In genomic region chr15:84662952-84663684, GRCm38 (mm10) we compare ENCODE assay signal across 8 mouse cellular contexts. TPM values are rescaled to one million over a fixed set of nuclear protein-coding genes. Genes with fewer than 3 reads are reported as not detected.
DNase-seq lines count a peak whose midpoint lies in the region; ATAC-seq and TF ChIP-seq lines count a peak whose summit lies in the region.

No protein-coding gene starts in this region.

- H3K9me3 ChIP-seq in ES-E14 (ENCODE audit: control insufficient read depth, insufficient read depth, low read depth, low read length): no peaks in the 10 kb centered on the region
- H3K9me3 ChIP-seq in forebrain, embryonic 12.5 days: no peaks in the 10 kb centered on the region

- peak overlapping the region; percentile 60; the same call in 1 of the 2 replicates for H3K9ac ChIP-seq in ES-E14 (ENCODE audit: insufficient read depth, low read depth, low read length, poor library complexity, severe bottlenecking)
- H3K9ac ChIP-seq in forebrain, embryonic 12.5 days: peak overlapping the region; percentile 59

- no peaks in the 10 kb centered on the region for H3K36me3 ChIP-seq in ES-E14 (ENCODE audit: control insufficient read depth, insufficient read depth, low read length, poor library complexity, severe bottlenecking)
- no peaks in the 10 kb centered on the region for H3K36me3 ChIP-seq in forebrain, embryonic 12.5 days (replicated peaks)

- no peak overlapping the region for H3K27ac ChIP-seq in ES-E14 (ENCODE audit: insufficient read depth, low read depth, low read length, poor library complexity, severe bottlenecking)
- H3K27ac ChIP-seq in forebrain, embryonic 12.5 days: no peak overlapping the region

- ATAC-seq in forebrain, embryonic 12.5 days (ENCODE audit: low FRiP score): peak; percentile 80
- peak; percentile 87 for ATAC-seq in megakaryocyte progenitor cell, adult 5-6 weeks (replicated peaks; ENCODE audit: poor library complexity)
- ATAC-seq in activated CD4-positive, CD25-positive, alpha-beta regulatory T cell, adult 4 months: no peak

- H3K4me3 ChIP-seq in ES-E14 (ENCODE audit: insufficient read depth in 1 of 2, low read depth in 1 of 2, low read length in 2 of 2, poor library complexity in 1 of 2, severe bottlenecking in 1 of 2): peak overlapping the region; percentile 80 to 90
- H3K4me3 ChIP-seq in forebrain, embryonic 12.5 days (replicated peaks): peak overlapping the region; percentile 56

- DNase-seq in ES-E14 (ENCODE audit: low read depth, low spot score): peak; percentile 78
- peak; percentile 52 for DNase-seq in adrenal gland, adult 8-10 months
- peak; percentile 64 to 75 for DNase-seq in heart, postnatal 36 days
- DNase-seq in left cerebral cortex, postnatal 25 days (ENCODE audit: low spot score in 2 of 2): peak; percentile 50 to 68
- DNase-seq in right cerebral cortex, postnatal 4 days: peak; percentile 68

- H3K27me3 ChIP-seq in forebrain, embryonic 12.5 days: peaks cover 56% of the 10 kb centered on the region

- in situ Hi-C loops in ES-E14 (cut with MboI; ENCODE audit: low sequenced_read_pairs in 2 of 2, unreplicated experiment in 2 of 2): no loop called here

- H3K4me2 ChIP-seq in forebrain, embryonic 12.5 days: peak overlapping the region; percentile 86

- H3K4me1 ChIP-seq in ES-E14 (ENCODE audit: control insufficient read depth in 2 of 2, insufficient read depth in 2 of 2, low read length in 2 of 2, poor library complexity in 1 of 2): peaks cover 9 to 39% of the 10 kb centered on the region in 2 experiments
- H3K4me1 ChIP-seq in forebrain, embryonic 12.5 days: peaks cover 33% of the 10 kb centered on the region

- intact Hi-C loops in heart, postnatal 36 days (cut with DNase I): no loop called here
- intact Hi-C loops in left cerebral cortex, postnatal 25 days (cut with DNase I): no loop called here

- WGBS in forebrain, embryonic 12.5 days: under 1% methylated on average over 53 of the region's 56 CpGs

TF ChIP-seq in ES-E14, 5 proteins besides CTCF, POLR2A, EP300 and RAD21:
- TF ChIP-seq CHD2 (IDR thresholded peaks at IDR 0.05; ENCODE audit: low read depth, low read length) (no peak), ZC3H11A (IDR thresholded peaks at IDR 0.05; ENCODE audit: borderline replicate concordance, low read depth, low read length) (no peak), HCFC1 (IDR thresholded peaks at IDR 0.05; ENCODE audit: borderline replicate concordance, insufficient read depth, low read length) (no peak), ZNF384 (IDR thresholded peaks at IDR 0.05; ENCODE audit: low read depth, low read length) (no peak), MAFK (IDR thresholded peaks at IDR 0.05; ENCODE audit: insufficient read depth, low read depth, low read length) (no peak)
TF ChIP-seq in ES-E14: peak in this region for 0.

RNA-seq across cellular contexts. Expression of gene Prr5, which starts 6.3 kb away (rescaled TPM):
- 7.3 and 11.6 TPM in 2 replicates for total RNA-seq in ES-E14 (2012; rRNA removed)
- total RNA-seq in adrenal gland, adult 8-10 months (2022): 1 to 10 TPM; 4.8 to 8.3 (median 6.0) TPM
- polyA plus RNA-seq in forebrain, embryonic 12.5 days (2016; fragmentation: Nextera tagmentation; extraction: Ambion mirVana): 7.6 and 10.1 TPM in 2 replicates
- total RNA-seq in heart, postnatal 36 days (2021): 1 to 10 TPM; 3.1 to 3.7 TPM
- 10 to 100 TPM; 11.6 to 13.2 TPM for total RNA-seq in left cerebral cortex, postnatal 25 days (2021)
- total RNA-seq in megakaryocyte progenitor cell, adult 5-6 weeks (2015): 10.0 and 11.1 TPM in 2 replicates
- total RNA-seq in megakaryocyte progenitor cell, adult 5-6 weeks (2017): 3.7 and 7.6 TPM in 2 replicates
- not detected for polyA plus RNA-seq in activated CD4-positive, CD25-positive, alpha-beta regulatory T cell, adult 4 months (2017; shearing (Covaris generic))

RNA-seq across cellular contexts. Expression of gene Arhgap8, which starts 56.7 kb away (rescaled TPM):
- total RNA-seq in ES-E14 (2012; rRNA removed): 11.6 and 14.1 TPM in 2 replicates
- 1 to 10 TPM in 3 of 4 experiments, under 1 TPM in 1; 0.64 to 2.6 (median 1.9) TPM for total RNA-seq in adrenal gland, adult 8-10 months (2022)
- polyA plus RNA-seq in forebrain, embryonic 12.5 days (2016; fragmentation: Nextera tagmentation; extraction: Ambion mirVana): 0.60 and 1.1 TPM in 2 replicates
- under 1 TPM; 0.60 to 0.92 TPM for total RNA-seq in heart, postnatal 36 days (2021)
- under 1 TPM in 1 of 2 experiments, not detected in 1; 0.23 TPM for total RNA-seq in left cerebral cortex, postnatal 25 days (2021)
- total RNA-seq in megakaryocyte progenitor cell, adult 5-6 weeks (2015): not detected in 2 replicates
- not detected in 2 replicates for total RNA-seq in megakaryocyte progenitor cell, adult 5-6 weeks (2017)
- polyA plus RNA-seq in activated CD4-positive, CD25-positive, alpha-beta regulatory T cell, adult 4 months (2017; shearing (Covaris generic)): not detected
